Mouse (Mus musculus) fat pad, adult 2 months (tissue): ENCODE measurements around the gene Polr3b.

Experiments used
- DNase-seq: peaks from one replicate; pipeline ENCODE4 v3.0.0-alpha.2; 2011; ENCODE audit warnings: low read depth, low spot score; ENCODE audit errors: extremely low read depth

Polr3b gene

DNA sequence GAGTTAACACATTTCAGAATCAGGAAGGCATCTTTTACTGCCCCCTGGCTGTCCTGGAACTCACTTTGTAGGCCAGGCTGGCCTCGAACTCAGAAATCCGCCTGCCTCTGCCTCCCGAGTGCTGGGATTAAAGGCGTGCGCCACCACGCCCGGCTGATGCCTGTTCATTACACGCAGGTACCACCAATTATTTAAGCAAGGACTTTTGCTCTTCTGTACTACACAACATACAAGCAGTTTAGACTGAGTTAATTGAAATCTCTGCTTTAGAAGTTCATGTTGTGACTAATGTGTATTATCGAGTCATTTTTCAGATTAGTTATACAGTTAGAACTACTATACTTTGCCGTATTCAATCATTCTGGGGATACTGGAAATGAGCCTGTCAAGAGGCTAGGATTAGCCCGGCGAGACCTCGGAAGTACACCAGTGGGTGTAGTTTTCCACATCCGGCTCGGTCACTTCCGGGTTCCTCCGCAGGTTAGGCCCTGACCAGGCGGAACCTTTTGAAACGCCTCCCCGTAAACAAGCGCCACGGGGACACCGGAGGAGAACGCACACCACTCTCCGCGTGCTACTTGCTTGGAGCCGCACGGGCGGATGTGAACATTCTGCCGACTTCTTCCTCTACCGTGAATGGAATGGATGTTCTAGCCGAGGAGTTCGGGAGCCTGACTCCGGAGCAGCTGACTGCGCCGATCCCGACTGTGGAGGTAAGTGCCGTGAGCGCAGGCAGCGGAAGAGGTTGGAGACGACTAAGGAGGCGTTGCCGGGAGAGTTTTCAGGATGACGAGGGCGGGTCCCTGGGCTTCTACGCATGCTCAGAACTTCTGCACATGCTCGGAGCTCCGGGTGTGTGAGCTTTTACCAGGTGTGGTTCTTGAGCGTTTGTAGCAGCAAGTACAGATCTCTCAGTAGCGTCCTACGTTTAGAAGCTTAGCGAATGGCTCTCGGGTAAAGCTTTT, at the start of gene Polr3b:
Polr3b (plus strand) TSS at position 467 of the 965 bp plus-strand sequence.
- peak; percentile 73 for DNase-seq

DNA sequence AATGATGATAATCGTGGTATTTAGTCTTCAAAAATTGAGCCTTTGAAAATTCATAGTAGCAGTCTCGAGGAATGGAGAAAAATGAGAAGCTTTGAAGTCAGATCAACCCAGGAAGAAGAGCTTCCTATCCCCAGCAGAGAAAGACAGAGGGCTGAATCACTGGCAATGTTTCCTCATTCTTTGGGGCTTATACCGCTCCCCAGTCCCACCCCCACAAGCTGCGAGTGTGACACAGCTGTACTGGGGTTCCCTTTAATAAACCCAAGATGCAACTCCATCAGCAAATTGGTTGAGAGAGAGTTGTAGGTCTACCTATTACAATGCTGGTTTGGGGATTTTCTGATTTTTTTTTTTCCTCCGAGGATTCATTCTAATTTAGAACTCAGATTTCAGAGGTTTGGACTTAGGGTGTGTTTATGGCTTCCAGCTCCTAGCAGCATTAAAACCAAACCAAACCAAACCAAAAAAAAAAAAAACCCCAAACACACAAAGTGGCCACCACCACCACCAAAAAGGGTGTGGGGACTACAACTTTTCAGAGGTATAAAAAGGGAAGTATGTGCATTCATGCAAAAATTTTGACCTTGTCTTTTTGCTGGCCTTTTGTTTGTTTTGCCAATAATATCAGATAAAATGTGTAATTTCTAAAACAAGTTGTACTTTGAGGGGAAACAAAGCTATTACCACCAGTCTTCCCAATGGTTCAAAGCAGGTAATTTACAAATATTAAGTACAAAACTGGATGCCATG, 48.2 kb upstream of the Polr3b start:
- no peak for DNase-seq

DNA sequence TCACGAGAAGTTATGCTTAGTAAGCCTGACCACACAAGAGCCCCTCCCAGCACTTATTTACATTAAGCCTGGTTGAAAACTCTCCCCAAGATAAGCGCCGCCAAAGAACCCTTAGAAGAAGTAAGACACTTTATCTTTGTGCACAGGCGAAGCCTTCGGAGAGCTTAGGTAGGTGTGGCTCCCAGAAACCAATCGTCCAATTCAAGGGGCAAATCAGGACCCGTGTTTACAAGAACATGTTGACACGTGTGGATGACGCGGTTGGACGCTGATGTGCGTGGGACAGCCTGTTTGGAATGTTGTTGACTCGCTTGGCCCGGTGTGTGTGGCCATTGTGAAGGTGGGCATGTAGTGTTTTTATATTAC, 46.1 kb upstream of the Polr3b start:
- no peak for DNase-seq

DNA sequence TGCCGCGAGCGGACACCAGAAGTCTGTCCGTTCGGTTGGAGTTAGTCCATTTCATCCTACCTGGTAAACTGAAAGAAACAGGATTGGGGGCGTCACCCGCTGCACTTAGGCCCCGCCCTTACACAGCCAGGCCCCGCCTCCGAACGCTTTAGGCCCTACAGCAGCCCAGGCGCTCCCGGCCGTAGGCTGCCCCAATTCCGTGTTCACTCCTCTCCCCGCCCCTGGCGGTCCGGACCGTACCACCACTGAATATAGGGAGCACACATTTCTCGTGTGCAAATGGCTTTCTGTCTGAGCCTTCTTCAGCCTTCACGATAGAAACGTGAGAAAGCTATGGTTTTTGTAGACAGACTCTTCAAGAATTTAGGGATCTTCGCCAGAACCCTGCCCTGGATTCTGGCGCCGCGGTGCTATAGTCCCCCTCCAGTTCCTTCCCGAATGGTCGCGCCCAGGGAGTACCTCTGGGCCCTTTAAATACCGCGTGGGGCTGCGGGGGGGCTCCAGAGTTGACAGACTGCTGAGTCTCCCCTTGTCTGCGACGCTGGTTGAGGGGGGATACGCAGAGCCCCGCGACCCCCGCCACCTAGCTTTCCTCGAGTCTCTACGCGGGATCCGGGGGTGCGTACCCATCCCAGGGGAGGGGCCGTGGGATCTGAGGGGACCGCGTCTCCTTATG, 45.6 kb upstream of the Polr3b start, which contains the start of gene Tcp11l2:
Tcp11l2 (plus strand) TSS at position 232 of the 676 bp plus-strand sequence.
- DNase-seq = peak; percentile 46

DNA sequence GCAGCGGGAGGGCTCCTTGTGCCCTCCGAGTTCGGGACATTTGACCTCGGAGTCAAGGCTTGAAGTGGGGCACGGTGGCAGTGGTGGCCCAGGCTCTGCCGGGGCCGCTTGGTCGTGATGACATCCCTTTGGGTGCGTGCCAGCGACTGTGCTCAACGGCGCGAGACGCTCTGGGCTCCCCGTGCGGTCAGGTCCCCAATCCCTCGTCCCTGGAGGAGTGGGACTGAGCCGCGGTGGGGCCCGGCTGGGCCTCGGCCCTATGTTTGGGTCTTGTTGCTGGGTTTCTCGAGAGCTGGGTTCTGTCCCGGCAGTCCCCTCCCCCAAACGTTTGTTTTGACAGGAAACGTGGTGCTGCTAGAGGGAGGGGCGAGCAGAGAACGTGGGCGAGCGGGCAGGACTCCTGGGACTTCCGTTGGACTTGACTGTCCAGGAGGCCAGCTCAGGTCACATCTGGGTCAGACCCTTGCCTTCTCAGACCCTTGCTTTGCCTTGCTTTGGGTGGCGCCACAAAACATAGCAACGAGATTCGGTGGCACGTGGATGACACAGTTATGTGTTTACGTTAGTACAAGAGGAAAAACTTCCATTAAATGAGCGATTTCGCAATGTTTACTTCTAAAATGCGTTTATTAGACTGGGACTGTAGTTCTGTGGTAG, 44.9 kb upstream of the Polr3b start:
- no peak for DNase-seq

GRCm38 (mm10) chr10:84578738-84579137, 43.4 kb upstream of the Polr3b start:
- DNase-seq = no peak

- no peak for DNase-seq
Measured at GRCm38 (mm10) chr10:84579527-84579926, 42.6 kb upstream of the Polr3b start.

- no peak for DNase-seq
Measured at GRCm38 (mm10) chr10:84581191-84581590, 40.9 kb upstream of the Polr3b start.

- no peak for DNase-seq
Measured at GRCm38 (mm10) chr10:84582236-84582635, 39.9 kb upstream of the Polr3b start.

DNA sequence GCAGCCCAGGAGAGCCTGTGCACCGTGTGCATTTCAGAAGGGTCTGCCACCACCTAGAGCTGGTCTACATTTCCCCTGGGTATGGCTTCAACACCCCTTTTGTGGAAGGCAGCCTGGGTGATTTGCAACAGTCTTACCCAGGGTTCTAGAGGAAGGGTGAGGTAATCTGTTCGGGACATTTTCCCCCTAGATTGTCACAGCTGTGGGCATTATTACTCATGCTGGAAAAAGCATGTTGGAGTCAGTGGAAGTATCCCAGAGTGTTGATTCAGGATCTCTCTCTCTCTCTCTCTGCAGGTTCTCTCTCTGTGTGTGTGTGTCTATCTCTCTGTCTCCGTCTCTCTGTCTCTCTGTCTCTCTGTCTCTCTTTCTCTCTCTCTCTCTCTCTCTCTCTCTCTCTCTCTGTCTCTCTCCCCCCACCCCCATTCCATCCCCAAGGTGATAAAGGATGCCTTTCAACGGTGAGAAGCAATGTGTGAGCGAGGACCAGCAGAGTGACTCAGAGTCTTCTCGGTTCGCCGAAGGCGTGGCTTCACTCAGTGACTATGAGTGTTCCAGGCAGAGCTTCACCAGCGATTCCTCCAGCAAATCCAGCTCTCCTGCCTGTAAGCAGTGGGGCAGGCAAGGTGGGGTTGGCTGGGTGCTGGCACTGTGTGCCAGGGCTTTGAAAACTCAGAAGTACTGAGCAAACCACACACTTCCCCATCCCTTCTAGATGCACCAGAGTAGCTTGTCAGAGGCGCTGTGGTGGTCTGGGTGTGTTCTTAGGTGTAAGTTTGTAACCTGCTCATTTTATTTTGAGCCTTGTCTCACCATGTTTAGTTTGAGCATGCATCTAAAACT, 37.4 kb upstream of the Polr3b start:
- no peak for DNase-seq

DNA sequence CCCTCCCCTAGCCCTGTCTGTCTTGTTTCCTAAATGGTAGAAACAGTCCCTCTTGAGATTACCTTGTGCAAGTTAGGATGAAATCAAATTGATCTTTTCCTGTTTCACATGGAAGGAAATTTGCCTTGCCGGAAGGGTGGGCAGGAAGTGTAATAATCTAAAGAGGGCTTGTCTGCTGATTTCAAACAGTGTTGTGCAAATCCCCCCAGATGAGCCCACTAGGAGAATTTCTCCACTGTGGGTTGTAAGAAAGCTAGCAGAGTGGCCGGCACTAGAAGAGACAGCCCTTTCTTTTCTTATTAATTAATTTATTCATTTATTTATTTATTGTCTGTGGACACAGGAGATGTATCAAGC, 36.8 kb upstream of the Polr3b start:
- no peak for DNase-seq

DNA sequence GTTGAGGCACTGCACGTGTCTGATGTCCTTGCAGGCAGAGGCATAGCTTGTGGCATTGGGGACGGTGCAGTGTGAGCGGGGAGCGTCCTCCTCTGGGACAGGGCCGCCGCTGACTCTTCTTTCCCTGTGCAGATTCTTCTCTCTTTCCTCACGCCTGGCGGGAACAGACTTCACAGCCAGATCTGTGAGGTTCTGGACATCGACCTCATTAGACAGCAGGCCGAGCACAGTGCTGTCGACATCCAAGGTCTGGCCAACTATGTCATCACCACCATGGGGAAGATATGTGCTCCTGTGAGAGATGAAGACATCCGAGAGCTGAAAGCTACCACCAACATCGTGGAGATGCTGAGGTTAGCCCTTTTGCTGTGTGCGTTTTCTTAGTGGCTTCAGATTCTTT, 31.1 kb upstream of the Polr3b start:
- no peak for DNase-seq

DNA sequence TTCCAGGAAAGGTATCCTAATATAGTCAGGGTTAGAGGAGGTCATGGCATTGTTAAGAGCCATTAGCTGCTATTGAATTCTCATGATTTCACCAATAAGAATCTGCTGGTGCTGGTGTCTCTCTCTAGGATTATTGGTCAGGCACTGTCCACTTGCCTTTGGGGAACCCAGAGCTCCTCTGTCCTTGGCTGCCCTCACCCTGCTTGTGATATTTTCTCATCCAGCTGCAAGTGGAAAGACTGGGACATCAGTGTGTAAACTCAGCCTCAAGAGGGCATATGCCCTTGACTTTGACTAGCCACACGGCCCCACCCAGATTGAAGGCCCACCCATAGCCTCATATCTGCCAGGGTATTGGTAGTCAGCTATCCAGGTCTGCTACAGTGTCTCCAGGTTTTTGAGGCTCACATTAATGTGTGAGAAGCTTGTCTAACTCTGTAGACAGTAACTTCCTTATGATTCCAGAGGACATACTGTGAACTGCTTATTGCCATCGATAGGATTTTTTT, 30.4 kb upstream of the Polr3b start:
- DNase-seq = no peak

DNA sequence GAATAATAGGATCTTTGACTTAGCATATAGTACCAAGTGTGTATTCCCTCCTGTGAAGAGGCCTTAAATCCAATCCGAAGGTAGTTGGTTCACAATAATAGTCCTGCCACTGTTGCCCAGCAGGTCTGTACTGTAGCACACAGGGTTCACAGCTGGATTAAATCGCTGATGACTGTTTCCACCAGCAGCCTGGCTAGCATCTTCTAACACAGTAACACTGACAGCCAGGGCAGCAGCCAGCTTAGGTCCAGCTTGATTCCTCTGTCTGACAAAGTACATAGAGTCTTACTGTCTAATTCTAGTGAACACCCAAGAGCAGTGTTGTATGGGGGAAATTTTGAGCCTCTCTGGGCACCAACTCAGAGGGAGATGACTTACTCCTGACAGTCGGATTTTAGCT, 29.3 kb upstream of the Polr3b start:
- DNase-seq = no peak

GRCm38 (mm10) chr10:84597127-84597785, 24.8 kb upstream of the Polr3b start:
- DNase-seq = no peak

DNA sequence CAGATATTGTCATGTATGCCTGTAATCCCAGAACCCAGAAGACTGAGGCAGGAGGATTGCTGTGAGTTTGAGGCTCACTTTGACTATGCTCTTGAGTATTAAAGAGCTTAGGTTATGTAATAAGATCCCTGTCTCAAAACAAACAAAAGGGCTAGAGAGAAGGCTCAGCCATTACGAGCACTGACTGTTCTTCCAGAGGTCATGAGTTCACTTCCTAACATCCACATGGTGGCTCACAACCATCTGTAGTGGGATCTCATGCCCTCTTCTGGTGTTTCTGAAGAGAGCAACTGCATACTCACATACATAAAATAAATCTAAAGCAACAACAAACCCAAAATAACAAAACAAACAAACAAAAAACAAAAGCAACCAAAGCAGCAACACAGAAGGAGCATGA, 23.9 kb upstream of the Polr3b start:
- DNase-seq = no peak

DNA sequence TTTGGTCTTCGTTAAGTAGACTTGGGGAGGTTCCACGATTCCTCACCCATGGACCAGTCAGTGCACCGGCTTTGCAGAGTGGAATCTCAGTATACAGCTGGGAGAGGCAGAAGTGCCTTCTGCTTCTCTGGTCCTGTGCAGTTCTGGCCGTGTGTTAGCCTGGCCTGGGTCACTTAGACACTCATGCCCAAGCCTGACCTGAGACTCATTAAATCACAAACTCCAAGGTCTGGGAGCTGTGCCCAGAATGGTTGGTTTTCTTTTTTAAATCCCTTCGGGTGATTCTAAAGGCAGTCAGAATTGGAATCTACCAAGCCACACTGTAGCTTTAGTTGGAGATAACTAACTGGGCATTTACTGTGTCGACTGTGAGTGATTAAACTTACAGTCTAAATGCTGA, 22.0 kb upstream of the Polr3b start:
- no peak for DNase-seq

- DNase-seq = no peak
Measured at GRCm38 (mm10) chr10:84604335-84604734, 17.8 kb upstream of the Polr3b start.

GRCm38 (mm10) chr10:84608361-84608760, 13.7 kb upstream of the Polr3b start:
- no peak for DNase-seq
